Mouse (Mus musculus) heart, postnatal 0 days (tissue): ENCODE results near the gene Camsap1. TPM values are rescaled to one million over a fixed set of nuclear protein-coding genes. Genes with fewer than 3 reads are reported as not detected.

ENCODE experiments used
- ATAC-seq: fragments of 200-750 bp; cut with Nextera tagmentation; 2 replicates; pipeline ENCODE4 v1.8.0; 2017; ENCODE audit warnings: low read depth, moderate number of reproducible peaks, moderate library complexity; ENCODE audit not compliant: insufficient read depth
- DNase-seq: peaks from one replicate; pipeline ENCODE4 v3.0.0-alpha.2; 2016; ENCODE audit warnings: low spot score
- H3K27ac ChIP-seq: fragments of 300-500 bp; sonication (generic); 2 replicates; pipeline ENCODE4 v1.5.1; 2014; ENCODE audit warnings: low read depth, mild to moderate bottlenecking
- H3K27me3 ChIP-seq: fragments of 300-500 bp; sonication (generic); 2 replicates; pipeline ENCODE4 v1.6.1; 2014; ENCODE audit warnings: low read length, mixed read lengths; ENCODE audit not compliant: control insufficient read depth, insufficient read depth
- H3K36me3 ChIP-seq: fragments of 300-500 bp; sonication (generic); replicated peaks from 2 replicates; pipeline ENCODE4 v1.6.1; 2014; ENCODE audit warnings: low read length, mixed read lengths; ENCODE audit not compliant: control insufficient read depth, insufficient read depth
- H3K4me1 ChIP-seq: fragments of 300-500 bp; sonication (generic); 2 replicates; pipeline ENCODE4 v1.6.1; 2014; ENCODE audit warnings: antibody characterized with exemption; ENCODE audit not compliant: control insufficient read depth, insufficient read depth
- H3K4me2 ChIP-seq: fragments of 300-500 bp; sonication (generic); 2 replicates; pipeline ENCODE4 v1.6.1; 2014; ENCODE audit warnings: low read depth, mild to moderate bottlenecking, low read length, moderate library complexity
- H3K4me3 ChIP-seq: fragments of 300-500 bp; sonication (generic); 2 replicates; pipeline ENCODE4 v1.5.1; 2014; ENCODE audit warnings: low read depth, low read length
- H3K9ac ChIP-seq: fragments of 300-500 bp; sonication (generic); replicated peaks from 2 replicates; pipeline ENCODE4 v1.6.1; 2014; ENCODE audit warnings: low read depth, low read length, mixed read lengths
- H3K9me3 ChIP-seq: fragments of 300-500 bp; sonication (generic); replicated peaks from 2 replicates; pipeline ENCODE4 v1.6.1; 2016; ENCODE audit warnings: low read length; ENCODE audit not compliant: control insufficient read depth
- CTCF ChIP-seq: IDR thresholded peaks from 2 replicates; pipeline ENCODE4 v1.5.1; 2016; ENCODE audit warnings: antibody characterized with exemption, control low read depth, low read depth
- EP300 ChIP-seq: IDR thresholded peaks from 2 replicates; pipeline ENCODE4 v1.6.1; 2016; ENCODE audit warnings: antibody characterized with exemption, low read depth
- WGBS: fragments of 180-500 bp; shearing (Covaris S2); extraction: QIAGEN DNeasy Blood & Tissue Kit; methylation state at CpG from one replicate; pipeline ENCODE4 v1.1.7; 2014; 5-methylcytosine and 5-hydroxymethylcytosine counted together
- polyA plus RNA-seq: library from polyadenylated mRNA; unstranded; fragments of >200 nt; fragmentation: Nextera tagmentation; extraction: Ambion mirVana; gene quantifications from 2 replicates; pipeline ENCODE4 v1.2.1, GENCODE M21; 2015
- total RNA-seq: library from RNA; depleted of rRNA; stranded (reverse); fragments of >200 nt; gene quantifications from 2 replicates; pipeline ENCODE4 v1.2.3, GENCODE M21; 2014; ENCODE audit warnings: low replicate concordance; rRNA removed

Camsap1 gene
- total RNA-seq (8.9 and 12.7 TPM in 2 replicates), polyA plus RNA-seq (5.7 TPM in 2 replicates)

DNA sequence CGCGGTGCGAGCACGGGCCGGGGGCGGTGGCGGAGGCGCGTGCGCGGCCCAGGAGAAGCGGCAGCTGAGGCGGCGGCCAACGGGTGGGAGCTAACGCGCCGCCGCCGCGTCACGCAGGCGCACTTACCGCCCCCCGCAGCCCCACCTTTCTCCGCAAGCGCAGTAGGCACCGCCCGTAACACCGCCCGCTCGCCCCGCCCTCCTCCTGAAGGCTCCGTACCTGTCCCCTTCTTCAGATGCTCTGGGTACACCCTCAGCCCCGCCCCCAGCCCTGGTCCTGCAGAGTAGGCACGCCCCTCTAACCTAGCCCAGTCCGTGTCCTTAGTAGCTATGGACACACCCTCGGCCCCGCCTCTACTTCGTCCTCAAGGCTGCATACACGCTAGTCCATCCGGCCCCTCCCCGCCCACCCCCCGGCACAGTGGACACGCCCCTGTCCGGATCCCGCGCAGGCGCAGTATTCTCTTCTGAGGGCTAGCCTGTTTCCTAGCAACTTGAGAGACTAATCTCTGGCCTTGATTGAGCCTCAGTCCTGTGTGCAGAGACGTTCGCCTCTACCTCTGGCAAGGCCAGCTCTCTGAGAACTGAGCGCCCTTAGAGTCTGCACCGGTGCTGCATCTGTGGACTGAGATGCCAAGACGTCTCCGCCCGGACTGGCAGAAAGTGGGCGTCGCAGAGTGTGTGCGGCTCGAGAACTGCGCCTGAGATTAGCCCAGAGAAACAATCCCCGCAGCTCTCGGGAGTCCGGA is at the start of gene Camsap1:
Gene Camsap1 (minus strand): TSS at position 124 of the 749 bp plus-strand sequence.
- under 1% methylated on average over 38 of the region's 64 CpGs for WGBS
- DNase-seq = peak; percentile 100
- H3K9me3 ChIP-seq = no peaks in the 10 kb centered on the region
- peaks cover 22% of the 10 kb centered on the region for H3K4me1 ChIP-seq
- peak within 1 kb of the TSS; percentile 83 for H3K27ac ChIP-seq
- H3K9ac ChIP-seq = peak within 1 kb of the TSS; percentile 90
- peak within 1 kb of the TSS; percentile 94 for H3K4me2 ChIP-seq
- no peak for TF ChIP-seq EP300
- TF ChIP-seq CTCF = no peak
- no peaks in the 10 kb centered on the region for H3K27me3 ChIP-seq
- peak; percentile 98 for ATAC-seq
- no peaks in the 10 kb centered on the region for H3K36me3 ChIP-seq
- H3K4me3 ChIP-seq = peak within 1 kb of the TSS; percentile 93

DNA sequence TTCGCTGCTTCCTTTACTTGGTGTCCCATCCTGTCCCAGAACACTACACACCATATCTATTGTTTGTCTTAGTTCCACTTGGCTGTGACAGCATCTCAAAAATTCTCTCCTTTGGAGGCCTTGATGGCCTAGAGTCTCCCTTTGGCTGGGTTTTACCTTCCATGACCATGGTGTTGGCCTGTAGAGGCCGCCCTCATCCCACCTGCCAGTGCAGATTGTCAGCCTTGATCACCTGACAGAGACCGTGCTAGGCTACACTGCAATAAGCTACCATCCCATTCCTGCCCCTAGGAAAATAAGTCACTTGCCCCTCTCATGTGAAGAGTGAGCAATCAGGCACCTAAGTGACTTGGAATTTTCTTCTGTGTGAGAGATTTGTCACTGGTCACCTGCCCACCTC is 47.2 kb upstream of the Camsap1 start:
- ATAC-seq (peak; percentile 53; the same call in 1 of the 2 replicates), DNase-seq (no peak)
- no peak overlapping the region for H3K27ac ChIP-seq
- H3K4me2 ChIP-seq = no peak overlapping the region
- H3K36me3 ChIP-seq = no peaks in the 10 kb centered on the region
- no peak for TF ChIP-seq EP300
- peak; percentile 41 for TF ChIP-seq CTCF
- no peak overlapping the region for H3K9ac ChIP-seq
- no peaks in the 10 kb centered on the region for H3K4me1 ChIP-seq
- H3K4me3 ChIP-seq = no peak overlapping the region
- 0 out of 2 replicates have a peak, but pooled peaks cover 3% of the 10 kb centered on the region for H3K27me3 ChIP-seq
- no peaks in the 10 kb centered on the region for H3K9me3 ChIP-seq
- WGBS = 35% methylated on average over 3 of the region's 3 CpGs

DNA sequence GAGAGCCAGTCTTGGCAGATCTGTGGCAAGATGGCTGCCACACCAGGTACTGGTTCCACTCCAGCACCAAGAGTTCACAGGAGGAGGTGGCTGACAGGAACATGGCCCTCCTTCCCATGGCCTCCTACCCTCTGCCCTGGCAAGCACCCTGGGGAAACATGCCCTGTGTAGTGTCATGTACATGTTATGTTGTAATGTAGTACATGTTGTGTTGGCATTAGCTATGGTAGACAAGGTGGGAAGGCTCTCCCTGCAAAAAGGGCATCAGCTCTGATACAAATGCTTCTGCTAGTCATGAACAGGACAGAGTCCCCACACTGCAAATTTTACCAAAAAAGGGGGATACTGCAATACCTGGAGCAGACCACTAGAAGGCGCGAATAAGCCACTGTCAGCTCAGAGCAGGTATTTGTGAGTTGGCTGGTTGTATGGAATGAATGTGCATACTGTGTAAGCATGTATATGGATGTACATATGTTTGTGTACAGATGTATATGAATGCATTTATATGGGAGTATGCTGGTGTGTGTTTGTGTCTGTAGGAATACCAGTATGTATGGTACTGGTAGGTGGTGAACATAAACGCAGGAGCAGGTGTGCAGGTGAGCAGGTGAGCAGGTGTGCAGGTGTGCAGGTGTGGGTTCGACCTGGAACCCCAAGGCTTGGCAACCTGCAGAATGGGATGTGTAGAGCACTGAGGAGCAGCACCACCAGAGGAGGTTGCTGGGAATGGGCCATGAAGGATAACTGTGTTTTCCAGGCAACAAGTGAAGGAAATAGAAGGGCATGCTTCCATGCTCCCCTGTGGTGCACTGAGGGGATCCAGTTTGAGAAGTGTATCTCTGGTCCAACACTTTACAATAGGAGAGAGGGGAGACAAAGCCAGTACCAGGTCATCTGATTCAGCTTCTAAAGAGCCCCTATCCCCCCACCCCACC is 41.3 kb upstream of the Camsap1 start:
- Histone ChIP-seq H3K4me2 (no peak overlapping the region), H3K9me3 (no peaks in the 10 kb centered on the region), H3K9ac (no peak overlapping the region), H3K27ac (no peak overlapping the region), H3K4me3 (no peak overlapping the region), H3K36me3 (no peaks in the 10 kb centered on the region), H3K27me3 (0 out of 2 replicates have a peak, but pooled peaks cover 3% of the 10 kb centered on the region), H3K4me1 (peaks cover 14% of the 10 kb centered on the region)
- no peak for ATAC-seq
- peak; percentile 53 for DNase-seq
- TF ChIP-seq CTCF (peak; percentile 84), EP300 (no peak)
- 24% methylated on average over 4 of the region's 4 CpGs for WGBS

DNA sequence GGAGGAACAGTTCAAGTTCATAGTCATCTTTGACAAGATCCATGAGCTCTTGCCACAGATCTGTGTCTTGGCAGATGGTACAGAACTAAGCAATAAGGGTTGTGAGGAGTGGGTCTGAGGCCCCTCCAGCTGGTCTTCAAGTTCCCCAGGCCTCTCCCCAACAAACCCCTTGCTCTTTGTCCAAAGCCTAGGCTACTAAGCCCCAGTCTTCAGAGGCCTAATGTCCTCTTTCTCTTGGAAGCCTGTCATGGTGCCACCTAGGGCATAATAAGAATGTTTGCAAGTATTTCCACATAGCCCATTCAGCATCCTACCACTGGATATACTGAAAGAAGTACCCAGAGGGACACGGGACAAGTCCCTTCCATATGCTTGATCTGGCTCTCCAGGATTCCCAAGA is 39.5 kb upstream of the Camsap1 start:
- Histone ChIP-seq H3K4me1 (peaks cover 26% of the 10 kb centered on the region), H3K9me3 (no peaks in the 10 kb centered on the region), H3K27ac (no peak overlapping the region), H3K27me3 (no peaks in the 10 kb centered on the region), H3K4me2 (no peak overlapping the region), H3K36me3 (no peaks in the 10 kb centered on the region), H3K4me3 (no peak overlapping the region), H3K9ac (no peak overlapping the region)
- DNase-seq = no peak
- 87% methylated on average over 1 of the region's 1 CpGs for WGBS
- TF ChIP-seq CTCF (no peak), EP300 (no peak)
- ATAC-seq = no peak

DNA sequence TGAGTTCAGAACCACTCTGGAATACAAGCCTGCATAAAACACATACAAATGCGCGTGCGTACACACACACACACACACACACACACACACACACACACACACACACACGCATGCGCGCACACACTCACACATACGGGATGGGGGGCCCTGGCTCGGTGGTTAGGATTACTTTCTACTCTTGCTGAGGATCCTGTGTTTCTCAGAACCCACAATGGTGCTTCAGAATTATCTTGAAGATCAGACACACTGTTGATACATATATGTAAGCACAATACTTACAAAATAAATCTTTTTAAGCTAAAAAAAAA is 39.1 kb upstream of the Camsap1 start:
- no peak overlapping the region for H3K27ac ChIP-seq
- no peak overlapping the region for H3K9ac ChIP-seq
- H3K27me3 ChIP-seq = no peaks in the 10 kb centered on the region
- DNase-seq (no peak), ATAC-seq (no peak)
- H3K9me3 ChIP-seq = no peaks in the 10 kb centered on the region
- TF ChIP-seq CTCF (no peak), EP300 (no peak)
- no peak overlapping the region for H3K4me3 ChIP-seq
- H3K4me1 ChIP-seq = peaks cover 26% of the 10 kb centered on the region
- H3K4me2 ChIP-seq = peak overlapping the region; percentile 96
- H3K36me3 ChIP-seq = no peaks in the 10 kb centered on the region
- 80% methylated on average over 8 of the region's 8 CpGs for WGBS
